Mouse (Mus musculus) ES-E14 (cell line): ENCODE data around the gene Aco1. TPM values are rescaled to one million over a fixed set of nuclear protein-coding genes. Genes with fewer than 3 reads are reported as not detected.

Experiments used
- DNase-seq: peaks from one replicate; pipeline ENCODE4 v3.0.0-alpha.2; 2013; ENCODE audit warnings: low read depth, low spot score
- H3K27ac ChIP-seq: 2 replicates; pipeline ENCODE4 v1.5.1; 2012; ENCODE audit warnings: low read depth, mild to moderate bottlenecking, low read length, moderate library complexity, mixed read lengths; ENCODE audit not compliant: poor library complexity, insufficient read depth, severe bottlenecking
- H3K36me3 ChIP-seq: 2 replicates; pipeline ENCODE4 v1.6.1; 2012; ENCODE audit warnings: mild to moderate bottlenecking, low read length, moderate library complexity, mixed read lengths; ENCODE audit not compliant: control insufficient read depth, poor library complexity, insufficient read depth, severe bottlenecking
- H3K4me1 ChIP-seq, 2 experiments: fragments of 150-350 bp in 1 of 2; sonication (generic) in 1 of 2; 2 replicates each; pipeline ENCODE4 v1.6.1; 2012; ENCODE audit warnings: low read length in 2 of 2, mild to moderate bottlenecking in 1 of 2, mixed read lengths in 1 of 2; ENCODE audit not compliant: control insufficient read depth in 2 of 2, insufficient read depth in 2 of 2, poor library complexity in 1 of 2
- H3K4me3 ChIP-seq, 2 experiments: fragments of 150-350 bp in 1 of 2; sonication (generic) in 1 of 2; 2 replicates each; pipeline ENCODE4 v1.5.1; 2012; ENCODE audit warnings: low read length in 2 of 2, low read depth in 1 of 2, mild to moderate bottlenecking in 1 of 2, mixed read lengths in 1 of 2; ENCODE audit not compliant: insufficient read depth in 1 of 2, poor library complexity in 1 of 2, severe bottlenecking in 1 of 2
- H3K9ac ChIP-seq: 2 replicates; pipeline ENCODE4 v1.6.1; 2012; ENCODE audit warnings: low read depth, mild to moderate bottlenecking, low read length, mixed read lengths; ENCODE audit not compliant: poor library complexity, insufficient read depth, severe bottlenecking
- H3K9me3 ChIP-seq: fragments of 150-350 bp; sonication (generic); 2 replicates; pipeline ENCODE4 v1.6.1; 2012; ENCODE audit warnings: low read depth, mild to moderate bottlenecking, low read length; ENCODE audit not compliant: control insufficient read depth, insufficient read depth
- CHD2 ChIP-seq: IDR thresholded peaks from 2 replicates; pipeline ENCODE4 v1.6.1; 2014; ENCODE audit warnings: mild to moderate bottlenecking, low read depth, low read length, inconsistent platforms
- HCFC1 ChIP-seq: IDR thresholded peaks from 2 replicates; pipeline ENCODE4 v1.6.1; 2012; ENCODE audit warnings: low read length, inconsistent platforms, borderline replicate concordance; ENCODE audit not compliant: insufficient read depth
- MAFK ChIP-seq: IDR thresholded peaks from 2 replicates; pipeline ENCODE4 v1.6.1; 2014; ENCODE audit warnings: mild to moderate bottlenecking, low read depth, low read length, inconsistent platforms; ENCODE audit not compliant: insufficient read depth
- ZC3H11A ChIP-seq: IDR thresholded peaks from 2 replicates; pipeline ENCODE4 v1.6.1; 2012; ENCODE audit warnings: low read depth, mild to moderate bottlenecking, inconsistent platforms, low read length, borderline replicate concordance
- ZNF384 ChIP-seq: IDR thresholded peaks from 2 replicates; pipeline ENCODE4 v1.6.1; 2012; ENCODE audit warnings: low read depth, low read length, inconsistent platforms
- in situ Hi-C, 2 experiments: fragments of 600-800 bp; cut with MboI; formaldehyde crosslinking; loops; one replicate each; pipeline ENCODE4 v1.15.1; 2025; ENCODE audit warnings: low sequenced_read_pairs in 2 of 2, inconsistent platforms in 1 of 2; ENCODE audit not compliant: unreplicated experiment in 2 of 2
- total RNA-seq: library from RNA; depleted of rRNA; stranded (reverse); fragments of 300-350 nt; gene quantifications from 2 replicates; pipeline ENCODE4 v1.2.3, GENCODE M21; 2012

Gene Aco1
- total RNA-seq, 1 experiment: 29.0 TPM

DNA sequence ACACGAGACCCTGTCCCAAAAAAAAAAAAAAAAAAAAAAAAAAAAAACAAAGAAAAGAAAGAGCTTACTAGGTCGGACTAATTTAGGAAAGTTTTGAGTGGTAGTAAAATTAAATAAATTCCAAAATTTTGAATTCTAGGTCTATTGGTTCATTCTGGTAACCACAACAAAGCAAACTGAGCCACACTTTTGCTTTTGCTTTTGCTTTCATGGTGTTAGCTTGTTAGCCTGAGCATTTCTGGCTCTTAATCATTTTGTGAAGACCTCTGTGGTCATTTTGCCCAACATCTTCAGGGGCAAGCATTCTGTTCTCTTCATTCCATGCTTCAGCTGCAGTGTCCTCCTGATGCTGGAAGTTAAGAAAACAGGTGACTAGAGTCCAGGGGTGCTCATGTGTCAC is 29.5 kb downstream of the Aco1 start:
- Histone ChIP-seq H3K4me3 (no peak overlapping the region), H3K9ac (no peak overlapping the region), H3K9me3 (no peaks in the 10 kb centered on the region), H3K4me1 (peaks cover 0 to 3% of the 10 kb centered on the region in 2 experiments; a peak in 1 of 4 replicates), H3K36me3 (peaks cover 5% of the 10 kb centered on the region; the same call in 1 of the 2 replicates), H3K27ac (no peak overlapping the region)
- TF ChIP-seq HCFC1 (no peak), ZC3H11A (no peak), MAFK (no peak), CHD2 (no peak), ZNF384 (no peak)
- DNase-seq: no peak
- in situ Hi-C loops: no loop called here

DNA sequence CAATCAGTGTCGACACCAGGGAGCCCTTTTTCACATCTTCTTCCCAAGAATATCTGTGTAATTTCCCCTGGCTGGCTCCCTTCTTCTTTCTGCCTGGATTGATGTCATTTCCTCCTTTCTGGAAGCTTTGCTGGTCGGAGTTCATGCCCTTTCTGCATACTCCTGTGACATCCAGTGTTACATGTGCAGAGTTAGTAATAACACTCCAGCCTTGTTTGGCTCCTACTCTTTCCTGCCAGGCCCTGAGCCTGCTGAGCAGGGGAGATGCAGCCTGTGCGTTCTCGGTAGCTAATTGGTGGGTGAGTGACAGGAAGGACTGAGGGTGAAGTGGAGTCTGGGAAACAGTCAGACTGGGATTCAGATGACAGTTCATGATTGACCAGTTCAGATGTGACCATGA is 31.4 kb downstream of the Aco1 start:
- in situ Hi-C loops: no loop called here
- TF ChIP-seq CHD2 (no peak), MAFK (no peak), HCFC1 (no peak), ZC3H11A (no peak), ZNF384 (no peak)
- peaks cover 0 to 3% of the 10 kb centered on the region in 2 experiments; a peak in 1 of 4 replicates for H3K4me1 ChIP-seq
- no peak overlapping the region for H3K4me3 ChIP-seq
- H3K9ac ChIP-seq: no peak overlapping the region
- no peaks in the 10 kb centered on the region for H3K9me3 ChIP-seq
- H3K27ac ChIP-seq: no peak overlapping the region
- H3K36me3 ChIP-seq: peaks cover 8% of the 10 kb centered on the region; the same call in 1 of the 2 replicates
- no peak for DNase-seq

DNA sequence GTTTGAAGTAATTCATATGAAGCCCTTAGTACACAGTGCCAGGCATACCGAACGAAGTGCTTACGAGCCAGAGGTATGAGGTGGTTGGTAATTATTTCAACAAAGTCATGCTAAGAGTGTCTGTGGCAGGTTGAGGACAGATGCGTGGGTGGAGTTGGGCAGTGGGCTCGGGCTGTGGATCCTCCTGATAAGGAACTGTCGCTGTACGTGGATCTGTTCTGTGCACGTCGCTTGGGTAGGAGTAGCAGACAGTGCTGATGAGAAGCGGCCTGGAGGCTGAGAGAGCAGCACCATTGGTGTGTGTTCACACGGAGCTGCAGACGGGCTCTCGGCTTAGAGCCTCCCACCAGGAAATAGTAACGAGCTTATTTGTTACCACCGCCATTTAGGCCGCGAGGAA is 35.7 kb downstream of the Aco1 start:
- in situ Hi-C loops: no loop called here
- Histone ChIP-seq H3K9me3 (no peaks in the 10 kb centered on the region), H3K36me3 (peaks cover 13% of the 10 kb centered on the region; the same call in 1 of the 2 replicates), H3K4me1 (peaks cover 0 to 3% of the 10 kb centered on the region in 2 experiments; a peak in 1 of 4 replicates), H3K27ac (no peak overlapping the region), H3K4me3 (no peak overlapping the region), H3K9ac (no peak overlapping the region)
- no peak for DNase-seq
- TF ChIP-seq ZNF384 (no peak), ZC3H11A (no peak), MAFK (no peak), HCFC1 (no peak), CHD2 (no peak)

DNA sequence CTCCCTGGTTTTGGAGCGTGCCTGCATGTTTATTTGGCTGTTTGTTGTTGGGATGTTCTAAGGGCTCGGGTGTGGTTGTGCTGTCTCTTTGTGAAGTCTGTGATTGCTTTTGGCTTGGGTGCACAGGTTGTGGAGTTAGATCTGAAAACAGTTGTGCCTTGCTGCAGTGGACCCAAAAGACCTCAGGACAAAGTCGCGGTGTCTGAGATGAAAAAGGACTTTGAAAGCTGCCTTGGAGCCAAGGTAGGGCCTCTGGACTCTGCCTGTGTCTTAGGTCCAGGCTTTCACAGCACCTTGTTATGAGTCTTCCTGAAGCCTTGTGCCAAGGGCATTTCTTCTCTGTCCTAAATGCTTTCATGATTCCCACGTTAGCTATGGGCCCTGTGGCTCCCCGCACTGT is 37.2 kb downstream of the Aco1 start:
- TF ChIP-seq CHD2 (no peak), ZC3H11A (no peak)
- Histone ChIP-seq H3K9ac (no peak overlapping the region), H3K4me1 (peaks cover 0 to 3% of the 10 kb centered on the region in 2 experiments; a peak in 1 of 4 replicates), H3K27ac (no peak overlapping the region), H3K4me3 (no peak overlapping the region), H3K36me3 (peaks cover 19% of the 10 kb centered on the region; the same call in 1 of the 2 replicates), H3K9me3 (no peaks in the 10 kb centered on the region)
- no peak for DNase-seq
- in situ Hi-C loops: loop anchor here in 1 of 2 experiments (5.0 kb wide), 1 partner anchor 102 kb away; no protein-coding TSS in a partner anchor

DNA sequence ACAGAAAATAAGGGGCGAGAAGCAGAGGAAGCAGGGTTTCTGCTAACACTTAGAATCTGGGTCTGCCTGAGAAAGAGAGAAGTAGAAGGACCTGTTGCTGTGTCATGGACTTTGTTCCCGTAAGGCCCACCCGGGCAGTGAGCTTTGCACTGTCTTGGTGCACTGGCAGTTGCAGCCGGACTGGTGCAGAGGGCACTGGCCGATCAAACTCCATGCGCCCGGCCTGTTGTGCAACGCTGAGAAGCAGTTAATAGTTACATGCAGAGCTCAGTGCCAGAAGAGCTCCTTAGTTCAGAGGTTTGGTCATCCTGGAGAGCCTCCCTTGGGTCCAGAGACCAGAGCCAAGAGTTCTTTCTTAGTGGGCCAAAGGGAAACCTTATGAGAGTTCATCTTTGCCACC is 38.8 kb downstream of the Aco1 start:
- Histone ChIP-seq H3K4me1 (no peaks in the 10 kb centered on the region), H3K9me3 (no peaks in the 10 kb centered on the region), H3K9ac (no peak overlapping the region), H3K36me3 (peaks cover 14% of the 10 kb centered on the region; the same call in 1 of the 2 replicates), H3K27ac (no peak overlapping the region), H3K4me3 (no peak overlapping the region)
- no peak for DNase-seq
- in situ Hi-C loops: loop anchor here in 1 of 2 experiments (5.0 kb wide), 1 partner anchor 101 kb away; no protein-coding TSS in a partner anchor
- TF ChIP-seq ZC3H11A: no peak
- no peak for TF ChIP-seq ZNF384
- no peak for TF ChIP-seq MAFK
- TF ChIP-seq HCFC1: no peak
- no peak for TF ChIP-seq CHD2
